ENCODE assay signal across 9 mouse cellular contexts in the genomic region with DNA sequence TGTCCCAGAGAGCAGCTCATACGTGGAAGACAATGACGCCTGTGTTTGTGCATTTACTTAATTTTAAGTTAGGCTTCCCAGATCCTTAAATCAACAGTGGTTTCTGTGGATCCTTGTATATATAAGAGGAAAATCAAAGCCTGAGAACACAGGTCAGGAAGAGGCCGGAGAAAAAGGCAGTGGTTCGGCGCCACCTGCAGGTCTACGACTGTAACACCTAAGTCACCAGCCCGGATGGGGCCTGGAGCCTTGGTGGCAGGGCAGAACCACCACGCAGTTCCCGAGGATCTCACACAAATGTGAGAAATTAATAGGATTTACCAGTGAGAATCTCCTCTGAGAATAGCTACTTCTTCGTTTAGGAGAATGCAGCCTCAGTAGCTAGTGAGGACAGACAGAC.
DNase-seq lines count a peak whose midpoint lies in the region; ATAC-seq lines count a peak whose summit lies in the region.
"Had no signal": no experiment of that assay in that cellular context is flagged by ENCODE, and none has a peak within 500 bp of the region (broad histone marks: within the 10 kb centered on the region; RNA-seq: fewer than 3 reads in every experiment).

No protein-coding gene starts in this region.

- no peak overlapping the region for H3K9ac ChIP-seq in midbrain, embryonic 13.5 days (replicated peaks)
- H3K9ac ChIP-seq in neural tube, embryonic 13.5 days: no peak overlapping the region
- H3K9ac ChIP-seq: lung, embryonic 15.5 days had no signal

- no peaks in the 10 kb centered on the region for H3K36me3 ChIP-seq in midbrain, embryonic 10.5 days
- H3K36me3 ChIP-seq in midbrain, embryonic 13.5 days: no peaks in the 10 kb centered on the region
- no peaks in the 10 kb centered on the region for H3K36me3 ChIP-seq in neural tube, embryonic 13.5 days
- H3K36me3 ChIP-seq: lung, embryonic 15.5 days had no signal

- no peak overlapping the region for H3K27ac ChIP-seq in midbrain, embryonic 10.5 days (replicated peaks)
- H3K27ac ChIP-seq in midbrain, embryonic 13.5 days: no peak overlapping the region
- H3K27ac ChIP-seq in neural tube, embryonic 13.5 days (replicated peaks): no peak overlapping the region
- H3K27ac ChIP-seq: lung, embryonic 15.5 days had no signal

- H3K9me3 ChIP-seq in midbrain, embryonic 10.5 days (replicated peaks): no peaks in the 10 kb centered on the region
- H3K9me3 ChIP-seq in midbrain, embryonic 13.5 days: no peaks in the 10 kb centered on the region
- no peaks in the 10 kb centered on the region for H3K9me3 ChIP-seq in neural tube, embryonic 13.5 days
- H3K9me3 ChIP-seq: lung, embryonic 15.5 days had no signal

- H3K4me3 ChIP-seq in midbrain, embryonic 10.5 days: no peak overlapping the region
- H3K4me3 ChIP-seq in midbrain, embryonic 13.5 days (replicated peaks): no peak overlapping the region
- H3K4me3 ChIP-seq in neural tube, embryonic 13.5 days: no peak overlapping the region
- H3K4me3 ChIP-seq: lung, embryonic 15.5 days had no signal

- WGBS in midbrain, embryonic 10.5 days: 19% methylated on average over 10 of the region's 10 CpGs
- 21% methylated on average over 10 of the region's 10 CpGs for WGBS in midbrain, embryonic 13.5 days
- 25% methylated on average over 10 of the region's 10 CpGs for WGBS in neural tube, embryonic 13.5 days

- DNase-seq in CD4-positive, CD25-positive, alpha-beta regulatory T cell, adult 2 months (ENCODE audit: low read depth, low spot score): peak; percentile 2
- DNase-seq in midbrain, embryonic 10.5 days (ENCODE audit: low spot score): peak; percentile 65
- DNase-seq in cerebellum, postnatal 10 days: peak; percentile 88 to 90
- DNase-seq in urinary bladder, postnatal 25 days (ENCODE audit: low spot score): no peak

- no peak overlapping the region for H3K4me2 ChIP-seq in midbrain, embryonic 13.5 days (replicated peaks)
- no peak overlapping the region for H3K4me2 ChIP-seq in neural tube, embryonic 13.5 days
- H3K4me2 ChIP-seq: lung, embryonic 15.5 days had no signal

- no peak for ATAC-seq in CD4-positive, CD25-positive, alpha-beta regulatory T cell, adult 4 months
- no peak for ATAC-seq in midbrain, embryonic 13.5 days
- peak; percentile 62 to 69; a peak in 2 of 4 replicates for ATAC-seq in hematopoietic stem cell, adult 5-6 weeks (replicated peaks in 1 of 2; ENCODE audit: insufficient read depth in 1 of 2, low FRiP score in 2 of 2, low TSS enrichment in 1 of 2, low read depth in 1 of 2, poor library complexity in 2 of 2, severe bottlenecking in 2 of 2)
- peak; percentile 65; the same call in 1 of the 2 replicates for ATAC-seq in neural tube, embryonic 13.5 days (ENCODE audit: low read depth)

- peaks cover under 1% of the 10 kb centered on the region; the same call in 1 of the 2 replicates for H3K4me1 ChIP-seq in midbrain, embryonic 10.5 days
- peaks cover 13% of the 10 kb centered on the region for H3K4me1 ChIP-seq in midbrain, embryonic 13.5 days (replicated peaks)
- H3K4me1 ChIP-seq in neural tube, embryonic 13.5 days (replicated peaks): peaks cover 17% of the 10 kb centered on the region
- H3K4me1 ChIP-seq: lung, embryonic 15.5 days had no signal

- H3K27me3 ChIP-seq in midbrain, embryonic 10.5 days (ENCODE audit: low read depth, poor library complexity, severe bottlenecking): no peaks in the 10 kb centered on the region
- no peaks in the 10 kb centered on the region for H3K27me3 ChIP-seq in midbrain, embryonic 13.5 days
- H3K27me3 ChIP-seq in neural tube, embryonic 13.5 days: no peaks in the 10 kb centered on the region; the same call in 1 of the 2 replicates
- H3K27me3 ChIP-seq: lung, embryonic 15.5 days had no signal

Comparison
In these comparisons a context has a peak if more than half of its experiments do, and no peak if none do; other contexts are left out.
1. ATAC-seq: peak in hematopoietic stem cell, adult 5-6 weeks (2 of 2) and neural tube, embryonic 13.5 days (single experiment); none in CD4-positive, CD25-positive, alpha-beta regulatory T cell, adult 4 months (single experiment) and midbrain, embryonic 13.5 days (single experiment).